Mouse (Mus musculus) intestine, embryonic 16.5 days (tissue): ENCODE data around the gene Edrf1. TPM values are rescaled to one million over a fixed set of nuclear protein-coding genes. Genes with fewer than 3 reads are reported as not detected.

ENCODE experiments used
- ATAC-seq: fragments of 200-750 bp; cut with Nextera tagmentation; 2 replicates; pipeline ENCODE4 v1.8.0; 2017; ENCODE audit warnings: moderate TSS enrichment, moderate library complexity
- H3K27ac ChIP-seq: fragments of 300-500 bp; sonication (generic); 2 replicates; pipeline ENCODE4 v1.5.1; 2014; ENCODE audit warnings: mild to moderate bottlenecking, low read length
- H3K27me3 ChIP-seq: fragments of 300-500 bp; sonication (generic); replicated peaks from 2 replicates; pipeline ENCODE4 v1.6.1; 2014; ENCODE audit warnings: low read length, control low read depth, mixed read lengths; ENCODE audit not compliant: control insufficient read depth, insufficient read depth
- H3K36me3 ChIP-seq: fragments of 300-500 bp; sonication (generic); 2 replicates; pipeline ENCODE4 v1.6.1; 2014; ENCODE audit warnings: low read length, control low read depth; ENCODE audit not compliant: control insufficient read depth, insufficient read depth
- H3K4me1 ChIP-seq: fragments of 300-500 bp; sonication (generic); 2 replicates; pipeline ENCODE4 v1.6.1; 2014; ENCODE audit warnings: low read length, control low read depth, mixed read lengths; ENCODE audit not compliant: control insufficient read depth, insufficient read depth
- H3K4me2 ChIP-seq: fragments of 300-500 bp; sonication (generic); 2 replicates; pipeline ENCODE4 v1.6.1; 2014; ENCODE audit warnings: low read depth, low read length, control low read depth
- H3K4me3 ChIP-seq: fragments of 300-500 bp; sonication (generic); 2 replicates; pipeline ENCODE4 v1.5.1; 2014; ENCODE audit warnings: mild to moderate bottlenecking, low read length
- H3K9ac ChIP-seq: fragments of 300-500 bp; sonication (generic); 2 replicates; pipeline ENCODE4 v1.6.1; 2014; ENCODE audit warnings: low read depth, low read length
- H3K9me3 ChIP-seq: fragments of 300-500 bp; sonication (generic); 2 replicates; pipeline ENCODE4 v1.6.1; 2016; ENCODE audit warnings: low read length, control low read depth; ENCODE audit not compliant: control insufficient read depth
- WGBS: fragments of 180-500 bp; shearing (Covaris S2); extraction: QIAGEN DNeasy Blood & Tissue Kit; methylation state at CpG from one replicate; pipeline ENCODE4 v1.1.7; 2014; 5-methylcytosine and 5-hydroxymethylcytosine counted together
- polyA plus RNA-seq: library from polyadenylated mRNA; unstranded; fragments of >200 nt; fragmentation: Nextera tagmentation; extraction: Ambion mirVana; gene quantifications from 2 replicates; pipeline ENCODE4 v1.2.1, GENCODE M21; 2015

Gene Edrf1
- polyA plus RNA-seq, result 13.7 and 14.1 TPM in 2 replicates

DNA sequence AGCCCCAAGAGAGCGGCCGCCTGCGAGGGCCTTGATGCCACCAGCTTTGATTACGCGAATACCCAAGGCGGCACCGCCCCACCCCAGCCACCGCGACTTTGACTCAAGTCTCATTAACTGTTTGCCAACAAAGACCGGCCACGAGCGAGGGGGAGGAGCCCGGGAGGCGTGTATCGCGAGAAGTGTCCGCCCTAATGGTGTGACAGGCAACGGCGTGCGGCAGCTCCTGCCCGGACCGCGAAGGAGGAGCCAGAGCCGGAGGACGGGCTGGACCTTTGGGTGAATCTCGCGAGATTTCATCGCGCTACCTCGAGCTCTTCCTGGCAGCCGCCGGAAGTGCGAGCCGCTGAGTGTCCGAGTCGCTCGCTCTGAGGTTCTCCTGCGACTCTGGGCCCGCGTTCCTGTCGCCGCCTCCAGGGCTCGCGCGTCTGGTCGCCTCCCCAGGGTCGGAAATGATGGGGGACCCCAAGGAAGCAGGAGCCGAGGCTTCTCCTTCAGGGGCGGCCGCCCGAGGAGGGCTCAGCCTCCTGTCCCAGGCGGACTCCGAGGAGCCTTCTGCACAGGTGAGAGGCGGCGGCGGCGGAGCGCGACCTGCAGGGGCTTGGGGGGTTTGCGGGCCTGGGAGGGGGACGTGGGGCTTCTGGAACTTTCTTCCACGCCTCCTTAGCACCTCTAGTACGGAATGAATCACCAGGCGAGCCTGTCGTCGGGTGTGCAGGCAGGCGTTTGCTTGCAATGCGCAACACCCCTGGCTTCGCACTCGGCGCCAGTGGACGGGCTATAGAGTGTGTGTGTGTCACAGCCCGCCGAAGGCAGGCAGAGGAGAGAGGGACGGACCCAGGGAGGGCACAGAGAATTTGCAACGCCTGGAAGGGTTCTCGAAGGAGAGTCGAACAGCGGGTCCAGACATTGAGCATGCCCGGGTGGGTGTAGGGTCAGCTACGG is at the start of gene Edrf1:
Edrf1 (plus strand) TSS at position 183 of the 945 bp plus-strand sequence.
- Histone ChIP-seq H3K27ac (peak within 1 kb of the TSS; percentile 91), H3K36me3 (peaks cover 8% of the 10 kb centered on the region; the same call in 1 of the 2 replicates), H3K9me3 (no peaks in the 10 kb centered on the region), H3K27me3 (no peaks in the 10 kb centered on the region), H3K4me1 (peaks cover 11% of the 10 kb centered on the region), H3K4me2 (peak within 1 kb of the TSS; percentile 78), H3K4me3 (peak within 1 kb of the TSS; percentile 95), H3K9ac (peak within 1 kb of the TSS; percentile 98)
- ATAC-seq, result peak; percentile 98
- under 1% methylated on average over 81 of the region's 81 CpGs for whole genome bisulfite sequencing

DNA sequence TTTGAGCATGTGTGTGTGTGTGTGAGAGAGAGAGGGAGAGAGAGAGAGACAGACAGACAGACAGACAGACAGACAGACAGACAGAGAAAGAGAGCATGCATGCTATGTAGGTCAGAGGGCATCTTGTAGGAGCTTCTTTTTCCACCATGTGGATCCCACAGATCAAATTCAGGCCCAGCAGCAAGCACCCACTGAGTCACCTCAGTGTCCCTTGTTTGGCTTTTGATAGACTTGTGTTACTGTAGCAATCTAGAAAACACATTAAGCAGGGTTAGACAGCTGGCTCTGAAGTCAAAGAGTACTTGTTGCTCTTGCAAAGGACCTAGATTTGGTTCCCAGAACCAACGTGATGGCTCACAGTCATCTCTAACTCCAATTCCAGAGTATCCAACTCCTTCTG is 45.6 kb upstream of the Edrf1 start:
- H3K36me3 ChIP-seq, result no peaks in the 10 kb centered on the region
- H3K4me1 ChIP-seq, result no peaks in the 10 kb centered on the region
- 72% methylated on average over 1 of the region's 1 CpGs for WGBS
- no peaks in the 10 kb centered on the region for H3K9me3 ChIP-seq
- no peak overlapping the region for H3K27ac ChIP-seq
- no peak overlapping the region for H3K4me2 ChIP-seq
- H3K9ac ChIP-seq, result no peak overlapping the region
- H3K27me3 ChIP-seq, result no peaks in the 10 kb centered on the region
- no peak overlapping the region for H3K4me3 ChIP-seq
- no peak for ATAC-seq

DNA sequence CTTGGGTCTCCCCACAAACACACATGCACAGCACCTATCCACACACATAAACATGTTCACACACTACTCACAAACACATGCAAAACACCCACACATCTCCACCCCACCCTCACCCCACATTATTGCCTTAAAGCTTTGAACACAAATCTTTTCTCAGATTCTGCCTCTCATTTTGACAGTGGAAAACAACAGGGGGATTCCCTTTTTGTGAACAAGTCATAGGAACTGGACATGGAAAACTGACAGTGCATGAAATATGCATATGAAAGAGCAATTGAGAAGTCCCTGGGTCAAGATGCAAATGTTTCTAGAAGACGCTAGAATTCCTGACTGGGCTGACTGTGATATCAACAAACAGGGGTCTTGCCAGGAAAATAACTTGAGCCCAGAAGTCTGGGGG is 36.8 kb upstream of the Edrf1 start:
- Histone ChIP-seq H3K27ac (no peak overlapping the region), H3K4me1 (no peaks in the 10 kb centered on the region)
- WGBS, result 61% methylated on average over 1 of the region's 1 CpGs

DNA sequence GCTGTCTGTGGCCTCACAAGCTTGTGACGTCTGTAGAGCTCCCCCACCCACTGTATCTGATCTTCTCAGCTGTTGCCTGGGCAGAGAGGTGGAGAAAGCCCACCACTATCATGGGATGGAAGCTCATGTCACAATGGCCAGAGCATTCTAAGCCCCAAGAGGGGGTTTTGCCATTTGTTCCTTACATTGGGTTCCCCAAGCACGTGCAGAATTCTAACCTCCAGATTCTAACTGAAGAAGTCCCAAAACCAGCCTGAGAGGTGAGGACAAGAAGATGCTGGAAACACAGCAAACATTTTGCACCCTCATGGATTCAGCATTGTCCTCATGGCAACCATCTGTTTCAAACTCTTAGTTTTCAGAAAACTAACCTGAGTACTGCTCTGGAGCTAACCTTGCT is 35.3 kb upstream of the Edrf1 start, which contains the start of gene Tex36:
Tex36 (minus strand) TSS at position 101 of the 400 bp plus-strand sequence.
- WGBS, result 74% methylated on average over 2 of the region's 2 CpGs
- no peak within 1 kb of the TSS for H3K4me2 ChIP-seq
- H3K4me3 ChIP-seq, result no peak within 1 kb of the TSS
- no peaks in the 10 kb centered on the region for H3K27me3 ChIP-seq
- no peak within 1 kb of the TSS for H3K27ac ChIP-seq
- no peaks in the 10 kb centered on the region for H3K4me1 ChIP-seq
- no peaks in the 10 kb centered on the region for H3K36me3 ChIP-seq
- no peaks in the 10 kb centered on the region for H3K9me3 ChIP-seq
- H3K9ac ChIP-seq, result no peak within 1 kb of the TSS
- ATAC-seq, result no peak

More for the DNA sequence above, 36.8 kb upstream of the Edrf1 start:
- H3K9ac ChIP-seq, result no peak overlapping the region
- no peaks in the 10 kb centered on the region for H3K27me3 ChIP-seq
- no peak overlapping the region for H3K4me3 ChIP-seq
- H3K9me3 ChIP-seq, result no peaks in the 10 kb centered on the region
- ATAC-seq, result no peak
- no peak overlapping the region for H3K4me2 ChIP-seq
- no peaks in the 10 kb centered on the region for H3K36me3 ChIP-seq

DNA sequence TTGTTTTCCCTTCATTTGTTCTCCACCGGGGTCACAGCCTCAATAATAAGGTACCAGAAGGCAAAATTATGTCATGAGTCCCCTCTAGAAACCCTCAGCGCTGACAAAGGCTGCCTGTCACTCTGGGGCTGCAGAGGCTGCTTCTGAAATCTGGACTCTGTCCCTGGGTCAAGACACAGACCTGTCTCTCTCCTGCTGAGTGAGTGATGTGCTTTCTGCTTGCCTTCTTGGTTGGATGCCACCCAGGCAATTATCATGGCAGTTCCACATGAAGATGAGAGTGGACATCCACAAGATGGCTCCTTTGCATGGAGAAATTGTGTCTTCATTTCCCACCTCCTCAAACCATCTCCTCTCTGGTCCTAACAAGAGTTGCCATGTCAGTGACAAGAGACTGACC is 34.2 kb upstream of the Edrf1 start:
- Histone ChIP-seq H3K4me2 (no peak overlapping the region), H3K27me3 (no peaks in the 10 kb centered on the region), H3K27ac (no peak overlapping the region), H3K9ac (no peak overlapping the region), H3K4me3 (no peak overlapping the region), H3K36me3 (no peaks in the 10 kb centered on the region), H3K4me1 (0 out of 2 replicates have a peak, but pooled peaks cover 6% of the 10 kb centered on the region), H3K9me3 (no peaks in the 10 kb centered on the region)
- ATAC-seq, result no peak
- WGBS, result 71% methylated on average over 2 of the region's 2 CpGs

DNA sequence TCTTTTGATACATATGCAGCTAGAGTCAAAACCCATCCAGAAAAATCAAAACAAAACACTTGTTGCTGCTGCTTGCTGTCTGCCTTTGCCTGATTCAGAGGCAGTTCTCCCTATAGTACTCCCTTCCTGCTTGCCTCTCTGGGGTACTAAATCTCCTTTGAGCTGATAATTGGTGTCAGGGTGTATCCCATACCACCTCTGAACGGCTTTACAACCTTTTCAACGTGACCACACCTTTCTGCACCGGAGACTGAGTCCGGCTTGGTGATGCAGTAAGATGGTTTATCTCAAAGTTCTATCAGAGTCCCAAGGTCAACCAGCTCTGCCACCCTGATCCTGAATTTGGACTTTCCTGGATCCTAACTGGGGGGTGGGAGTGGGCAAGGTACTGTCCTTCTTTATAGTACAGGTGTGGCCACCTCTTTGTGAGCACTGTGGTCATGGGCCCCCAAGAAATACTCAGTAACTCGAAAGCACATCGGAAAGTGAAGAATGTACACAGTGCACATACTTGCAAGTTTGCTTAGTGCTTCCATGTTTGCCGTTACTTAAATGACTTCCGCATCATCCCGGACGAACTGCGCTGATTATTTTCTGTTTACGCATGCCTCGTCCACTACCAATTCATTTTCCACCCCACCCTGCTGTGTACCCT is 32.8 kb upstream of the Edrf1 start:
- Histone ChIP-seq H3K4me3 (no peak overlapping the region), H3K4me2 (peak overlapping the region; percentile 17), H3K9ac (no peak overlapping the region), H3K27ac (no peak overlapping the region), H3K27me3 (no peaks in the 10 kb centered on the region), H3K36me3 (no peaks in the 10 kb centered on the region), H3K9me3 (no peaks in the 10 kb centered on the region), H3K4me1 (0 out of 2 replicates have a peak, but pooled peaks cover 6% of the 10 kb centered on the region)
- 36% methylated on average over 13 of the region's 13 CpGs for WGBS
- peak; percentile 88 for ATAC-seq

DNA sequence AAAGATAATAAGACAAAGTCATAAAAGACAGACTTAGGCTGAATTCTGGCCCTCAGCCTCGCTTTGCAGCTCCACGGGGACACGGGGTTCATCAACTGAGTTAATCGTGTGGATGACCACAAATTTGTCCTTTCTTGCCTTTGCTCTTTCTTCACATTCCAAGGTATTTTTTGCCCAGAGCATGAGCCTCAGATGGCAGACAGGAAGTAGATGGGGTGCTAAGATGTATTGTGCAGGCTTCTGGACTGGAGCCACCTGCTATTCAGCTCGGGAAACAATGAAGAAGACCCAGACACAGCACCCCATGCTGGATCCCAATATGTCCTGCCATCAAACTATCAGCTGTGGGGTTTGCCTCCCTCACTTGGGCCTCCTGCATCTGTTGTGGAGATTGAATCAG is 30.0 kb upstream of the Edrf1 start:
- Histone ChIP-seq H3K27me3 (no peaks in the 10 kb centered on the region), H3K9ac (no peak overlapping the region), H3K36me3 (no peaks in the 10 kb centered on the region), H3K9me3 (no peaks in the 10 kb centered on the region), H3K4me3 (no peak overlapping the region), H3K4me1 (0 out of 2 replicates have a peak, but pooled peaks cover 6% of the 10 kb centered on the region), H3K27ac (no peak overlapping the region), H3K4me2 (no peak overlapping the region)
- no peak for ATAC-seq
- 61% methylated on average over 5 of the region's 5 CpGs for WGBS

DNA sequence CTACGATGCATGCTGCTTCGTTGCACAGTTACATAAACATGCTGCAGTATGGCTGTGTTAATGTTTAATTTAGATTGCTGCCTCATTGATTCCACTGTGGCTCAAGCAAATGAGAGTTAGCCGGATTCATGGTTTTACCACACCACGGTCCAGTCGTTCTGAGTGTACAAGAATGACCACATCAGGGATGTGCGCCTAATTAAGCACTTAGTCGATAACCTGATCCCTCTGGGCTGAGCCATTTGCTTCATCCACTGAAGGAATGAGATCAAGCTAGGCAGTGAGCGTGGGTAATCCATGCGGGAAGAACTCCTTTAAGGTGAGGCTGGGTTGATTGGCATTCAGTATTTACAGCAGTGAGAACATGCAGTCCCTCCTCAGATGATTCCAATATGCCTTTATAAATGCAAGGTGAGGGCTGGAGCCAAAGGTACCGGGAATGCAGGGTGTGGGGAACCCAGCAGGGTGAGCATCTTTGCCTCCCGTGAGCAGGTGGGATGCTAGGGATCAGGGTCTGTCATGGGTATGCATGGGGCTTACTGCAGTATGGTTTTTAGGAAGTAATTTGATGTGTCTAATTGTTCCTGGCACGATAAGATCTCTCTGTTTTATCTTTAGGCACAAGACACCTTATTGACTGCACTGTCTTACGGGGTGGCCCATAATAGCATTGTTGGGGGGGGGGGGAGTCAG is 29.3 kb upstream of the Edrf1 start:
- no peak for ATAC-seq
- 58% methylated on average over 13 of the region's 13 CpGs for WGBS

More for the DNA sequence above, 29.3 kb upstream of the Edrf1 start:
- H3K4me1 ChIP-seq, result 0 out of 2 replicates have a peak, but pooled peaks cover 6% of the 10 kb centered on the region
- H3K27me3 ChIP-seq, result no peaks in the 10 kb centered on the region
- no peaks in the 10 kb centered on the region for H3K9me3 ChIP-seq
- H3K27ac ChIP-seq, result no peak overlapping the region
- H3K36me3 ChIP-seq, result no peaks in the 10 kb centered on the region
- no peak overlapping the region for H3K4me3 ChIP-seq
- no peak overlapping the region for H3K4me2 ChIP-seq
- no peak overlapping the region for H3K9ac ChIP-seq
